Mouse (Mus musculus): ENCODE measurements around the gene Cped1.

Cped1 gene

GRCm38 (mm10) chr6:22026761-22027594 lies 41.3 kb downstream of the Cped1 start:
- DNase-seq (ENCODE audit: low read depth), result no peak

GRCm38 (mm10) chr6:22027854-22028253 lies 42.1 kb downstream of the Cped1 start:
- DNase-seq (ENCODE audit: low read depth), result no peak

- no peak for DNase-seq (ENCODE audit: low read depth)
Observed at GRCm38 (mm10) chr6:22030381-22030780, 44.7 kb downstream of the Cped1 start.

GRCm38 (mm10) chr6:22033188-22033587 lies 47.5 kb downstream of the Cped1 start:
- no peak for DNase-seq (ENCODE audit: low read depth)

GRCm38 (mm10) chr6:22035408-22035807 lies 49.7 kb downstream of the Cped1 start:
- no peak for DNase-seq (ENCODE audit: low read depth)

- DNase-seq (ENCODE audit: low read depth), result no peak
Observed at GRCm38 (mm10) chr6:22035895-22036294, 50.2 kb downstream of the Cped1 start.

GRCm38 (mm10) chr6:22036396-22036795 lies 50.7 kb downstream of the Cped1 start:
- DNase-seq (ENCODE audit: low read depth), result no peak

GRCm38 (mm10) chr6:22036911-22037310 lies 51.2 kb downstream of the Cped1 start:
- no peak for DNase-seq (ENCODE audit: low read depth)

GRCm38 (mm10) chr6:22037441-22038050 lies 51.8 kb downstream of the Cped1 start:
- no peak for DNase-seq (ENCODE audit: low read depth)

- peak; percentile 6 for DNase-seq (ENCODE audit: low read depth)
Observed at GRCm38 (mm10) chr6:22039666-22040065, 54.0 kb downstream of the Cped1 start.

GRCm38 (mm10) chr6:22044880-22045605 lies 59.3 kb downstream of the Cped1 start:
- no peak for DNase-seq (ENCODE audit: low read depth)

GRCm38 (mm10) chr6:22047101-22047500 lies 61.4 kb downstream of the Cped1 start:
- DNase-seq (ENCODE audit: low read depth), result no peak

GRCm38 (mm10) chr6:22049093-22049492 lies 63.4 kb downstream of the Cped1 start:
- DNase-seq (ENCODE audit: low read depth), result no peak

GRCm38 (mm10) chr6:22051526-22051925 lies 65.8 kb downstream of the Cped1 start:
- no peak for DNase-seq (ENCODE audit: low read depth)

- DNase-seq (ENCODE audit: low read depth), result no peak
Observed at GRCm38 (mm10) chr6:22053014-22053413, 67.3 kb downstream of the Cped1 start.

- DNase-seq (ENCODE audit: low read depth), result no peak
Observed at GRCm38 (mm10) chr6:22064341-22064740, 78.6 kb downstream of the Cped1 start.

- DNase-seq (ENCODE audit: low read depth), result no peak
Observed at GRCm38 (mm10) chr6:22070603-22071322, 85.0 kb downstream of the Cped1 start.

- DNase-seq (ENCODE audit: low read depth), result peak; percentile 48
Observed at GRCm38 (mm10) chr6:22071323-22071840, 85.7 kb downstream of the Cped1 start.

GRCm38 (mm10) chr6:22072737-22073136 lies 87.0 kb downstream of the Cped1 start:
- no peak for DNase-seq (ENCODE audit: low read depth)

GRCm38 (mm10) chr6:22074232-22075083 lies 88.7 kb downstream of the Cped1 start:
- DNase-seq (ENCODE audit: low read depth), result no peak

- no peak for DNase-seq (ENCODE audit: low read depth)
Observed at GRCm38 (mm10) chr6:22078686-22079264, 93.1 kb downstream of the Cped1 start.

Measured in induced T-regulatory cell, adult 2 months (primary cell).